Mouse (Mus musculus) G1E (cell line): ENCODE data around the gene AC124108.1.

Source experiments
- CTCF ChIP-seq: IDR thresholded peaks from 2 replicates; pipeline ENCODE4 v1.5.1; 2012; ENCODE audit warnings: low read depth, low read length, inconsistent platforms, mixed read lengths
- GATA1 ChIP-seq: IDR thresholded peaks from 2 replicates; pipeline ENCODE4 v1.6.1; 2012; ENCODE audit warnings: borderline replicate concordance, low read length, inconsistent platforms, mixed read lengths
- POLR2AphosphoS5 ChIP-seq: IDR thresholded peaks from 2 replicates; pipeline ENCODE4 v1.6.1; 2012; ENCODE audit warnings: low read depth, low read length, inconsistent platforms; ENCODE audit not compliant: insufficient replicate concordance

- no peak for TF ChIP-seq CTCF
- TF ChIP-seq POLR2AphosphoS5 = no peak
- no peak for TF ChIP-seq GATA1
Observed at GRCm38 (mm10) chr1:132195681-132196080, 4.4 kb downstream of the AC124108.1 start.
